ENCODE assay signal across 8 mouse cellular contexts in genomic region chr17:78937229-78937853, GRCm38 (mm10). TPM values are rescaled to one million over a fixed set of nuclear protein-coding genes. Genes with fewer than 3 reads are reported as not detected.
DNase-seq lines count a peak whose midpoint lies in the region; ATAC-seq lines count a peak whose summit lies in the region.

No protein-coding gene starts in this region.

- WGBS in kidney, embryonic 15.5 days: 9% methylated on average over 26 of the region's 26 CpGs
- 10% methylated on average over 26 of the region's 26 CpGs for WGBS in midbrain, embryonic 10.5 days

- H3K36me3 ChIP-seq in kidney, embryonic 15.5 days: peaks cover 47% of the 10 kb centered on the region
- peaks cover 48% of the 10 kb centered on the region for H3K36me3 ChIP-seq in midbrain, embryonic 10.5 days

- no peak for DNase-seq in kidney, postnatal 4 days
- DNase-seq in heart, postnatal 4 days: peak; percentile 8
- DNase-seq in midbrain, embryonic 10.5 days (ENCODE audit: low spot score): no peak
- no peak for DNase-seq in embryo, embryonic 10 days (ENCODE audit: low spot score)
- DNase-seq in gastrocnemius, postnatal 14 days: no peak
- DNase-seq in cerebellum, adult 9-10 months: no peak

- H3K9me3 ChIP-seq in kidney, embryonic 15.5 days (replicated peaks): no peaks in the 10 kb centered on the region
- no peaks in the 10 kb centered on the region for H3K9me3 ChIP-seq in midbrain, embryonic 10.5 days (replicated peaks)

- H3K9ac ChIP-seq in kidney, embryonic 15.5 days: peak overlapping the region; percentile 81

- H3K27me3 ChIP-seq in kidney, embryonic 15.5 days: no peaks in the 10 kb centered on the region
- H3K27me3 ChIP-seq in midbrain, embryonic 10.5 days (ENCODE audit: low read depth, poor library complexity, severe bottlenecking): no peaks in the 10 kb centered on the region

- peak overlapping the region; percentile 41; the same call in 1 of the 2 replicates for H3K27ac ChIP-seq in kidney, embryonic 15.5 days
- no peak overlapping the region for H3K27ac ChIP-seq in brown adipose tissue, adult 24 weeks (replicated peaks; ENCODE audit: low read depth, low read length)
- peak overlapping the region; percentile 84 for H3K27ac ChIP-seq in midbrain, embryonic 10.5 days (replicated peaks)

- peak overlapping the region; percentile 78 for H3K4me2 ChIP-seq in kidney, embryonic 15.5 days

- ATAC-seq in kidney, embryonic 15.5 days (replicated peaks; ENCODE audit: low FRiP score): peak; percentile 50

- intact Hi-C loops in gastrocnemius, postnatal 14 days (cut with DNase I; ENCODE audit: low total_unique reads): no loop called here

- H3K4me3 ChIP-seq in kidney, embryonic 15.5 days (replicated peaks): peak overlapping the region; percentile 93
- H3K4me3 ChIP-seq in brown adipose tissue, adult 24 weeks (ENCODE audit: insufficient read depth, low read depth, low read length): peak overlapping the region; percentile 83
- H3K4me3 ChIP-seq in midbrain, embryonic 10.5 days: peak overlapping the region; percentile 86

- H3K4me1 ChIP-seq in kidney, embryonic 15.5 days: peaks cover 10% of the 10 kb centered on the region
- H3K4me1 ChIP-seq in brown adipose tissue, adult 24 weeks (ENCODE audit: control insufficient read depth, insufficient read depth, insufficient read length, low read length): peaks cover 3% of the 10 kb centered on the region; the same call in 1 of the 2 replicates
- H3K4me1 ChIP-seq in midbrain, embryonic 10.5 days: peaks cover 23% of the 10 kb centered on the region

RNA-seq across cellular contexts. Expression of gene Ndufaf7, which starts 0.4 kb away (rescaled TPM):
- 57.9 and 62.3 TPM in 2 replicates for polyA plus RNA-seq in kidney, embryonic 15.5 days (2015; fragmentation: Nextera tagmentation; extraction: Ambion mirVana)
- polyA plus RNA-seq in brown adipose tissue, adult 24 weeks (2012; ENCODE audit: insufficient read depth, insufficient read length, missing spikeins): 69.0 and 96.7 TPM in 2 replicates
- total RNA-seq in heart, postnatal 4 days (2021): 10 to 100 TPM; 49.2 to 53.5 TPM
- polyA plus RNA-seq in midbrain, embryonic 10.5 days (2016; fragmentation: Nextera tagmentation; extraction: Ambion mirVana): 51.3 and 55.7 TPM in 2 replicates
- 10 to 100 TPM; 28.0 to 29.7 TPM for total RNA-seq in gastrocnemius, postnatal 14 days (2021)

RNA-seq across cellular contexts. Expression of gene Cebpz, which starts 0.5 kb away (rescaled TPM):
- polyA plus RNA-seq in kidney, embryonic 15.5 days (2015; fragmentation: Nextera tagmentation; extraction: Ambion mirVana): 66.4 and 66.6 TPM in 2 replicates
- 23.0 and 27.2 TPM in 2 replicates for polyA plus RNA-seq in brown adipose tissue, adult 24 weeks (2012; ENCODE audit: insufficient read depth, insufficient read length, missing spikeins)
- 10 to 100 TPM; 19.3 to 20.6 TPM for total RNA-seq in heart, postnatal 4 days (2021)
- 55.8 and 58.4 TPM in 2 replicates for polyA plus RNA-seq in midbrain, embryonic 10.5 days (2016; fragmentation: Nextera tagmentation; extraction: Ambion mirVana)
- total RNA-seq in gastrocnemius, postnatal 14 days (2021): 10 to 100 TPM; 16.0 to 16.9 TPM

RNA-seq across cellular contexts. Expression of gene Cebpzos, which starts 21.0 kb away (rescaled TPM):
- polyA plus RNA-seq in kidney, embryonic 15.5 days (2015; fragmentation: Nextera tagmentation; extraction: Ambion mirVana): 98.7 and 111 TPM in 2 replicates
- 88.0 and 93.4 TPM in 2 replicates for polyA plus RNA-seq in brown adipose tissue, adult 24 weeks (2012; ENCODE audit: insufficient read depth, insufficient read length, missing spikeins)
- 10 to 100 TPM; 39.7 to 40.9 TPM for total RNA-seq in heart, postnatal 4 days (2021)
- polyA plus RNA-seq in midbrain, embryonic 10.5 days (2016; fragmentation: Nextera tagmentation; extraction: Ambion mirVana): 111 and 116 TPM in 2 replicates
- 10 to 100 TPM; 42.7 to 43.9 TPM for total RNA-seq in gastrocnemius, postnatal 14 days (2021)

RNA-seq across cellular contexts. Expression of gene Sult6b1, which starts 30.5 kb away (rescaled TPM):
- 0.10 TPM in 1 of 2 replicates, not detected in the other for polyA plus RNA-seq in kidney, embryonic 15.5 days (2015; fragmentation: Nextera tagmentation; extraction: Ambion mirVana)
- polyA plus RNA-seq in brown adipose tissue, adult 24 weeks (2012; ENCODE audit: insufficient read depth, insufficient read length, missing spikeins): not detected in 2 replicates
- not detected for total RNA-seq in heart, postnatal 4 days (2021)
- 0.10 TPM in 1 of 2 replicates, not detected in the other for polyA plus RNA-seq in midbrain, embryonic 10.5 days (2016; fragmentation: Nextera tagmentation; extraction: Ambion mirVana)
- total RNA-seq in gastrocnemius, postnatal 14 days (2021): not detected

RNA-seq across cellular contexts. Expression of gene Eif2ak2, which starts 55.0 kb away (rescaled TPM):
- polyA plus RNA-seq in kidney, embryonic 15.5 days (2015; fragmentation: Nextera tagmentation; extraction: Ambion mirVana): 11.6 and 12.3 TPM in 2 replicates
- polyA plus RNA-seq in brown adipose tissue, adult 24 weeks (2012; ENCODE audit: insufficient read depth, insufficient read length, missing spikeins): 10.0 and 12.0 TPM in 2 replicates
- total RNA-seq in heart, postnatal 4 days (2021): 10 to 100 TPM; 20.9 to 23.2 TPM
- 4.6 and 5.9 TPM in 2 replicates for polyA plus RNA-seq in midbrain, embryonic 10.5 days (2016; fragmentation: Nextera tagmentation; extraction: Ambion mirVana)
- 1 to 10 TPM; 5.1 to 5.4 TPM for total RNA-seq in gastrocnemius, postnatal 14 days (2021)
